Mouse (Mus musculus): Measurements from ENCODE around the gene Smarcd1.
A peak's percentile ranks its signal among the peaks of the same experiment; 100 is the strongest.

The Smarcd1 gene

DNA sequence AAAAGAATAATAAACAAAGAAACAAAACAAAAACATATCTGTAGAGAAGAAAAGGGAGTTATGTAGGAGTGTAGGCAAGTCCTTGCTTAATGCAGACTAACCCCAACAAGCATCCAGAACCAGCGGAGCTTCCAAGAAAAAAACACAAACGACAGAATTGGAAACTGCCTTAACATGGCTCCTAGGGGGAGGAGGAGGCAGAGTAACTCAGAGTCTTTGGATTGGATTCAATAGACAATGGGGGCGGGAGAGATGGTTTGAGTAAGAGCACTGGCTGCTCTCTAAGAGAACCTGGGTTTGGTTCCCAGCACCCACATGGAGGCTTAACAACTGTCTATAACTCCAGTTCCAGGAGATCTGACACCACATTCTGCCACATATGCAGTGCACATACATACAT, 29.7 kb downstream of the Smarcd1 start:
- no peak for DNase-seq (ENCODE audit: low spot score in 2 of 2)

DNA sequence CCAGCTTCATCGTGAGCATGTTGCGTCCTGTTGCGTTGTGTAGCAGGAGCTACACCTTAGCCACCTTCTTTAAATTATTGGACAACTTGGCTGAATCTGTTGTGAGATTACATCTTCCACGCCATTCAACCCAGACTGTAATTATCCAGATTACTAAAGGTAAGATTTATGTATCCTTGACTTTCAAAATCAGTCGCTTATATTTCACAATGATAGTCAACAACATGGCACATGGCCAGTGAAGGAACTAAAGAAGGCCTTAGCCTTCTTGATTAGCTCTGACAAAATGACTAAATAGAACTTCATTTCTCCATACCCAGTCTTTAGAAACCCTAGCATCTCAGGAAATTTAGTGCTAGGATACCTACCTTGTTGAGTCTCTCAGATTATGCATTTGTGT, 31.3 kb downstream of the Smarcd1 start:
- no peak for DNase-seq (ENCODE audit: low spot score in 2 of 2)

DNA sequence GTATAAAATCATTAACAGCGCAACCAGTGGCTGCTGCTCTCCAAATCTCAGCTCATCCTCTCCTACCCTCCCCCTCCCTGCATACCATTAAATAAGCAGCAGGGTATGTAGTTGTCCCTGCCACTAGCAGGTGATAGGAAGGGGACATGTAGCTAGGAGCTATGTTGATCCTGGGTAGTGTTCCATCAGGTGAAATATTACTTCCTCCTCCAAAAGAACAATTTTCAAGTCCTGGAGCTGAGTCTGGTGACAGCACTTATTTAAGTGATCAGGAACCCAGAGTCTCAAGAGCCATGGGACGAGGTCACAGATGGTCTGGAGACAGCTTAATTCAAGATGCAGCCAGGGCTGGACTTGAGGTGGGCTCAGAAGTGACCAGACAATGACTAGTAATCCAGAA, 33.7 kb downstream of the Smarcd1 start:
- DNase-seq (ENCODE audit: low spot score in 2 of 2): peak; percentile 100

- DNase-seq (ENCODE audit: low spot score in 2 of 2): no peak
Observed at GRCm38 (mm10) chr15:99736675-99737074, 34.7 kb downstream of the Smarcd1 start.

- DNase-seq (ENCODE audit: low spot score in 2 of 2): peak in 1 of 2 experiments; percentile 6
Observed at GRCm38 (mm10) chr15:99740229-99740628, 38.3 kb downstream of the Smarcd1 start.

DNA sequence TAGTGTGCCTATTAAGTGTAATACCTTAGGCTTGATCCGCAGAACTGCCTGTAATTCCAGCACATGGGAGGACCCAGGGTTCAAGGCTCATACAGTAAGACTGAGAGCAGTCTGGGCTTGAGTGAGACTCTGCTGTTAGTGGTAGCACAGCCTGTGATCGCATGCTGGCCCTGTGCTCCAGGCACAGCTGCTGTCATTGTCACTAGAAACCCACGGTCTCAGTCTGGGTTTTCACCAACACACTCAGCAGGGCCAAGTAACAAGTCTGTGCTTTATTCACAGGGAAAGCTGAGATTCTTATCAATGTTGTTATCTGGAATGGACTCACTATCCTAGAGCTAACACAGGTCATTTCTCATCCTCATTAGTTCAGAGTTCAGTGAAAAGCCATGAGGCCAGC, 52.3 kb downstream of the Smarcd1 start:
- no peak for DNase-seq (ENCODE audit: low spot score in 2 of 2)
